22 mouse cellular contexts compared by ENCODE assay signal in the genomic region with DNA sequence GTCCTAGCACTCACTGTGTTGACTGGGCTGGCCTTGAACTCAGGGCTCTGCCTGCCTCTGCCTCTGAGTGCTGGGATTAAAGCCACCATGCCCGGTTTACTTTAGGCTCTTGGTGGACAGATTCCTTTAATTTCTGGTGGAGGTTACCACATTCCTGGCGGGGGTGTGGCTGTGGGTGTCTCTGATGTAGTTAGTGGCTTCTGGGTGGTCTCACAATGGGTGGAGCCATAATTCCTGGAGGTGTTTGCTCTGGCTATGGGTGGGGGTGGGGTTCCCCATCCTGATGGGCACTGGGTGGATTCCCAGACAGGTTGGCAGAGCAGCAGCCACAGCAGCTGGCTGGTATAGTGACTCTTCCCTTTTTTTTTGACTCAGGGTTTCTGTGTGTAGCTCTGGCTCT. TPM values are rescaled to one million over a fixed set of nuclear protein-coding genes. Genes with fewer than 3 reads are reported as not detected.
DNase-seq lines count a peak whose midpoint lies in the region; ATAC-seq and TF ChIP-seq lines count a peak whose summit lies in the region.
"Had no signal": no experiment of that assay in that cellular context is flagged by ENCODE, and none has a peak within 500 bp of the region (broad histone marks: within the 10 kb centered on the region; RNA-seq: fewer than 3 reads in every experiment).

No protein-coding gene starts in this region.

- TF ChIP-seq CTCF in stomach, postnatal 0 days (IDR thresholded peaks at IDR 0.05; ENCODE audit: low read depth): no peak

- 45% methylated on average over 2 of the region's 2 CpGs for WGBS in stomach, embryonic 15.5 days
- 48% methylated on average over 2 of the region's 2 CpGs for WGBS in stomach, postnatal 0 days

- TF ChIP-seq EP300 in stomach, postnatal 0 days (optimal IDR thresholded peaks at IDR 0.05): no peak

- no peak for DNase-seq in stomach, postnatal 0 days (ENCODE audit: low spot score)
- DNase-seq in ES-CJ7 (ENCODE audit: low read depth, low spot score) (peak; percentile 90), MN1 (ENCODE audit: low spot score) (no peak)
- DNase-seq in cerebellum, postnatal 4 days (ENCODE audit: low spot score in 2 of 2): no peak
- DNase-seq: adrenal gland, adult 8-10 months; B cell, adult 2 months; cerebellum, adult 11-12 months; cerebellum, adult 9-10 months; cerebellum, postnatal 25 days; gastrocnemius, postnatal 10 days; kidney, adult 11 months had no signal

- H3K27ac ChIP-seq in stomach, embryonic 15.5 days: no peak overlapping the region
- no peak overlapping the region for H3K27ac ChIP-seq in stomach, postnatal 0 days (replicated peaks)
- H3K27ac ChIP-seq: embryonic facial prominence, embryonic 13.5 days; forebrain, embryonic 12.5 days; hindbrain, embryonic 10.5 days; hindbrain, embryonic 14.5 days had no signal

- H3K4me2 ChIP-seq in stomach, embryonic 15.5 days: no peak overlapping the region
- H3K4me2 ChIP-seq in stomach, postnatal 0 days (replicated peaks; ENCODE audit: low read depth): no peak overlapping the region
- H3K4me2 ChIP-seq: embryonic facial prominence, embryonic 13.5 days; forebrain, embryonic 12.5 days; heart, embryonic 12.5 days; hindbrain, embryonic 14.5 days had no signal

- H3K27me3 ChIP-seq in stomach, embryonic 15.5 days (replicated peaks): no peaks in the 10 kb centered on the region
- H3K27me3 ChIP-seq in stomach, postnatal 0 days (ENCODE audit: control insufficient read depth, insufficient read depth, low read length): no peaks in the 10 kb centered on the region
- H3K27me3 ChIP-seq: embryonic facial prominence, embryonic 13.5 days; forebrain, embryonic 12.5 days; heart, embryonic 12.5 days had no signal

- ATAC-seq in stomach, embryonic 15.5 days (ENCODE audit: insufficient read depth, low FRiP score, low read depth): peak; percentile 34; the same call in 1 of the 2 replicates
- no peak for ATAC-seq in stomach, postnatal 0 days (ENCODE audit: low FRiP score, low TSS enrichment)
- ATAC-seq in granulocyte monocyte progenitor cell, adult 5-6 weeks (replicated peaks; ENCODE audit: poor library complexity, severe bottlenecking): peak; percentile 30; the same call in 1 of the 2 replicates
- ATAC-seq: CD4-positive, CD25-positive, alpha-beta regulatory T cell, adult 4 months; forebrain, embryonic 16.5 days had no signal

- no peaks in the 10 kb centered on the region for H3K4me1 ChIP-seq in stomach, embryonic 15.5 days
- no peaks in the 10 kb centered on the region for H3K4me1 ChIP-seq in stomach, postnatal 0 days (replicated peaks; ENCODE audit: control insufficient read depth, insufficient read depth)
- H3K4me1 ChIP-seq: embryonic facial prominence, embryonic 13.5 days; forebrain, embryonic 12.5 days had no signal

- H3K36me3 ChIP-seq in stomach, embryonic 15.5 days: no peaks in the 10 kb centered on the region
- H3K36me3 ChIP-seq in stomach, postnatal 0 days (ENCODE audit: control insufficient read depth, insufficient read depth, low read length): no peaks in the 10 kb centered on the region
- H3K36me3 ChIP-seq: embryonic facial prominence, embryonic 13.5 days; forebrain, embryonic 12.5 days; G1E; heart, embryonic 12.5 days; hindbrain, embryonic 10.5 days had no signal

- H3K4me3 ChIP-seq in stomach, embryonic 15.5 days (replicated peaks): no peak overlapping the region
- no peak overlapping the region for H3K4me3 ChIP-seq in stomach, postnatal 0 days (ENCODE audit: low read depth, low read length)
- H3K4me3 ChIP-seq: embryonic facial prominence, embryonic 13.5 days; forebrain, embryonic 12.5 days; heart, embryonic 12.5 days; hindbrain, embryonic 10.5 days had no signal

- H3K9me3 ChIP-seq in stomach, embryonic 15.5 days: no peaks in the 10 kb centered on the region
- H3K9me3 ChIP-seq in stomach, postnatal 0 days (ENCODE audit: control insufficient read depth, low read length): no peaks in the 10 kb centered on the region
- H3K9me3 ChIP-seq: embryonic facial prominence, embryonic 13.5 days; forebrain, embryonic 12.5 days; G1E; heart, embryonic 12.5 days; hindbrain, embryonic 10.5 days had no signal

- no peak overlapping the region for H3K9ac ChIP-seq in stomach, embryonic 15.5 days
- no peak overlapping the region for H3K9ac ChIP-seq in stomach, postnatal 0 days (ENCODE audit: low read length)
- H3K9ac ChIP-seq: embryonic facial prominence, embryonic 13.5 days; forebrain, embryonic 12.5 days; heart, embryonic 12.5 days; hindbrain, embryonic 14.5 days had no signal

RNA-seq across cellular contexts. Expression of a gene that starts 8.3 kb away (rescaled TPM):
- 92.1 and 94.1 TPM in 2 replicates for polyA plus RNA-seq in stomach, embryonic 15.5 days (2015; fragmentation: Nextera tagmentation; extraction: Ambion mirVana)
- 76.1 and 76.9 TPM in 2 replicates for polyA plus RNA-seq in stomach, postnatal 0 days (2015; fragmentation: Nextera tagmentation; extraction: Ambion mirVana)
- 2.1 and 3.8 TPM in 2 replicates for total RNA-seq in granulocyte monocyte progenitor cell, adult 5-6 weeks (2014; fragmentation: Nextera tagmentation)
- total RNA-seq in granulocyte monocyte progenitor cell, adult 5-6 weeks (2017): 2.7 and 3.6 TPM in 2 replicates
- total RNA-seq: G1E had no signal
- polyA plus RNA-seq: G1E had no signal

RNA-seq across cellular contexts. Expression of a gene that starts 12.3 kb away (rescaled TPM):
- 1,420 and 1,462 TPM in 2 replicates for polyA plus RNA-seq in stomach, embryonic 15.5 days (2015; fragmentation: Nextera tagmentation; extraction: Ambion mirVana)
- 1,142 and 1,191 TPM in 2 replicates for polyA plus RNA-seq in stomach, postnatal 0 days (2015; fragmentation: Nextera tagmentation; extraction: Ambion mirVana)
- total RNA-seq in granulocyte monocyte progenitor cell, adult 5-6 weeks (2014; fragmentation: Nextera tagmentation): 3,834 and 4,027 TPM in 2 replicates
- 963 and 1,110 TPM in 2 replicates for total RNA-seq in granulocyte monocyte progenitor cell, adult 5-6 weeks (2017)

RNA-seq across cellular contexts. Expression of a gene that starts 16.6 kb away (rescaled TPM):
- 1,296 and 1,308 TPM in 2 replicates for polyA plus RNA-seq in stomach, embryonic 15.5 days (2015; fragmentation: Nextera tagmentation; extraction: Ambion mirVana)
- polyA plus RNA-seq in stomach, postnatal 0 days (2015; fragmentation: Nextera tagmentation; extraction: Ambion mirVana): 1,442 and 1,485 TPM in 2 replicates
- total RNA-seq in granulocyte monocyte progenitor cell, adult 5-6 weeks (2014; fragmentation: Nextera tagmentation): 3,523 and 3,605 TPM in 2 replicates
- total RNA-seq in granulocyte monocyte progenitor cell, adult 5-6 weeks (2017): 3,792 and 4,750 TPM in 2 replicates

RNA-seq across cellular contexts. Expression of a gene that starts 19.9 kb away (rescaled TPM):
- polyA plus RNA-seq in stomach, embryonic 15.5 days (2015; fragmentation: Nextera tagmentation; extraction: Ambion mirVana): 320 and 325 TPM in 2 replicates
- polyA plus RNA-seq in stomach, postnatal 0 days (2015; fragmentation: Nextera tagmentation; extraction: Ambion mirVana): 157 and 176 TPM in 2 replicates
- 2.2 and 11.6 TPM in 2 replicates for total RNA-seq in granulocyte monocyte progenitor cell, adult 5-6 weeks (2014; fragmentation: Nextera tagmentation)
- 4.1 and 7.0 TPM in 2 replicates for total RNA-seq in granulocyte monocyte progenitor cell, adult 5-6 weeks (2017)
- total RNA-seq: G1E had no signal

RNA-seq across cellular contexts. Expression of a gene that starts 24.1 kb away (rescaled TPM):
- 0.42 TPM in 1 of 2 replicates, not detected in the other for polyA plus RNA-seq in stomach, embryonic 15.5 days (2015; fragmentation: Nextera tagmentation; extraction: Ambion mirVana)
- polyA plus RNA-seq in stomach, postnatal 0 days (2015; fragmentation: Nextera tagmentation; extraction: Ambion mirVana): 0.17 and 1.1 TPM in 2 replicates
- total RNA-seq in granulocyte monocyte progenitor cell, adult 5-6 weeks (2014; fragmentation: Nextera tagmentation): not detected in 2 replicates
- 0.10 and 0.13 TPM in 2 replicates for total RNA-seq in granulocyte monocyte progenitor cell, adult 5-6 weeks (2017)
- total RNA-seq: adrenal gland, adult 8-10 months; gastrocnemius, postnatal 10 days; heart, postnatal 25 days had no signal
- polyA plus RNA-seq: CD4-positive, CD25-positive, alpha-beta regulatory T cell, adult 4 months; forebrain, embryonic 16.5 days; hindbrain, embryonic 14.5 days had no signal
